Mouse (Mus musculus): ENCODE measurements around the gene Scd1.

The Scd1 gene

GRCm38 (mm10) chr19:44408595-44408994 lies 916 bp upstream of the Scd1 start:
- in situ Hi-C loops (cut with MboI; ENCODE audit: low pct_unique_long_range_greater_than_20kb in 1 of 2, low sequenced_read_pairs in 2 of 2, unreplicated experiment in 1 of 2), result no loop called here

- in situ Hi-C loops (cut with MboI; ENCODE audit: low pct_unique_long_range_greater_than_20kb in 1 of 2, low sequenced_read_pairs in 2 of 2, unreplicated experiment in 1 of 2), result no loop called here
Measured at GRCm38 (mm10) chr19:44408223-44408545, 505 bp upstream of the Scd1 start.

- in situ Hi-C loops (cut with MboI; ENCODE audit: low pct_unique_long_range_greater_than_20kb in 1 of 2, low sequenced_read_pairs in 2 of 2, unreplicated experiment in 1 of 2), result no loop called here
Measured at GRCm38 (mm10) chr19:44403546-44403945, 4.1 kb downstream of the Scd1 start.

GRCm38 (mm10) chr19:44400484-44401197 lies 7.0 kb downstream of the Scd1 start:
- in situ Hi-C loops (cut with MboI; ENCODE audit: low pct_unique_long_range_greater_than_20kb in 1 of 2, low sequenced_read_pairs in 2 of 2, unreplicated experiment in 1 of 2), result no loop called here

GRCm38 (mm10) chr19:44400076-44400475 lies 7.6 kb downstream of the Scd1 start:
- in situ Hi-C loops (cut with MboI; ENCODE audit: low pct_unique_long_range_greater_than_20kb in 1 of 2, low sequenced_read_pairs in 2 of 2, unreplicated experiment in 1 of 2), result no loop called here

- in situ Hi-C loops (cut with MboI; ENCODE audit: low pct_unique_long_range_greater_than_20kb in 1 of 2, low sequenced_read_pairs in 2 of 2, unreplicated experiment in 1 of 2), result no loop called here
Measured at GRCm38 (mm10) chr19:44396742-44397141, 10.9 kb downstream of the Scd1 start.

GRCm38 (mm10) chr19:44394972-44395371 lies 12.7 kb downstream of the Scd1 start:
- in situ Hi-C loops (cut with MboI; ENCODE audit: low pct_unique_long_range_greater_than_20kb in 1 of 2, low sequenced_read_pairs in 2 of 2, unreplicated experiment in 1 of 2), result no loop called here

- in situ Hi-C loops (cut with MboI; ENCODE audit: low pct_unique_long_range_greater_than_20kb in 1 of 2, low sequenced_read_pairs in 2 of 2, unreplicated experiment in 1 of 2), result no loop called here
Measured at GRCm38 (mm10) chr19:44393962-44394422, 13.7 kb downstream of the Scd1 start.

GRCm38 (mm10) chr19:44392339-44393009 lies 15.2 kb downstream of the Scd1 start:
- in situ Hi-C loops (cut with MboI; ENCODE audit: low pct_unique_long_range_greater_than_20kb in 1 of 2, low sequenced_read_pairs in 2 of 2, unreplicated experiment in 1 of 2), result no loop called here

- in situ Hi-C loops (cut with MboI; ENCODE audit: low pct_unique_long_range_greater_than_20kb in 1 of 2, low sequenced_read_pairs in 2 of 2, unreplicated experiment in 1 of 2), result no loop called here
Measured at GRCm38 (mm10) chr19:44391856-44392255, 15.8 kb downstream of the Scd1 start.

- in situ Hi-C loops (cut with MboI; ENCODE audit: low pct_unique_long_range_greater_than_20kb in 1 of 2, low sequenced_read_pairs in 2 of 2, unreplicated experiment in 1 of 2), result no loop called here
Measured at GRCm38 (mm10) chr19:44389507-44389906, 18.2 kb downstream of the Scd1 start.

- in situ Hi-C loops (cut with MboI; ENCODE audit: low pct_unique_long_range_greater_than_20kb in 1 of 2, low sequenced_read_pairs in 2 of 2, unreplicated experiment in 1 of 2), result no loop called here
Measured at GRCm38 (mm10) chr19:44388475-44389428, 18.9 kb downstream of the Scd1 start.

GRCm38 (mm10) chr19:44387746-44388474 lies 19.8 kb downstream of the Scd1 start:
- in situ Hi-C loops (cut with MboI; ENCODE audit: low pct_unique_long_range_greater_than_20kb in 1 of 2, low sequenced_read_pairs in 2 of 2, unreplicated experiment in 1 of 2), result no loop called here

GRCm38 (mm10) chr19:44387089-44387671 lies 20.5 kb downstream of the Scd1 start:
- in situ Hi-C loops (cut with MboI; ENCODE audit: low pct_unique_long_range_greater_than_20kb in 1 of 2, low sequenced_read_pairs in 2 of 2, unreplicated experiment in 1 of 2), result no loop called here

GRCm38 (mm10) chr19:44385887-44386498 lies 21.7 kb downstream of the Scd1 start:
- in situ Hi-C loops (cut with MboI; ENCODE audit: low pct_unique_long_range_greater_than_20kb in 1 of 2, low sequenced_read_pairs in 2 of 2, unreplicated experiment in 1 of 2), result no loop called here

GRCm38 (mm10) chr19:44382682-44383321 lies 24.9 kb downstream of the Scd1 start:
- in situ Hi-C loops (cut with MboI; ENCODE audit: low pct_unique_long_range_greater_than_20kb in 1 of 2, low sequenced_read_pairs in 2 of 2, unreplicated experiment in 1 of 2), result no loop called here

- in situ Hi-C loops (cut with MboI; ENCODE audit: low pct_unique_long_range_greater_than_20kb in 1 of 2, low sequenced_read_pairs in 2 of 2, unreplicated experiment in 1 of 2), result no loop called here
Measured at GRCm38 (mm10) chr19:44380065-44380464, 27.6 kb downstream of the Scd1 start.
